Mouse (Mus musculus) T-helper 17 cell (primary cell): ENCODE data around the gene Hvcn1.
"Not testable (repeated sequence)": the region's sequence is repeated elsewhere in the genome, so short reads cannot be mapped to it uniquely, and the experiment has no call there.

ENCODE experiments used
- in situ Hi-C, 2 experiments: fragments of 300-600 bp; cut with MboI, MseI; formaldehyde crosslinking; loops; 1 replicate in 1 of 2; 2 replicates in 1 of 2; pipeline ENCODE4 v1.15.1; 2025; ENCODE audit warnings: high pct_unique_total_duplicates in 2 of 2

The Hvcn1 gene

DNA sequence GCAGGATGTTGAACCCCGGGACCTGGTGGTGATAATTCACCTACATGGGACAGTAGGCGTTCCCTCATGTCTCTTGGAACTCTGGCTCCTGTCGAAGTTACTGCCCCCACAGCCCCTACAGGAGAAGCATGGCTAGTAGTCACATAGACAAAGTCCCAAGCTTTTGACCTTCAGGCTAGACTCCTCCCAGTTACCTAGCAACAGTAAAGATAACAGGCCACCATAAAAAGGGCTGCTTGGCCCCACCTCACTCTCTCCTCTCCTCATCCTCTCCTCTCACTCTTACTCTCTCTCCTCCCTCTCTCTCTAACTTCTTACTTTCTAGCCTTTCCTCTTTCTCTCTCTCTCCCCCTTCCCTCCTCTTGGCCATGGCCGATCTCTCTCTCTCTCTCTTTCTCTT is 5.7 kb upstream of the Hvcn1 start:
- in situ Hi-C loops = loop anchor here in 1 of 2 experiments (10.0 kb wide), 1 partner anchor 556 kb away; no protein-coding TSS in a partner anchor

- in situ Hi-C loops = loop anchor here in 1 of 2 experiments (10.0 kb wide), 1 partner anchor 557 kb away; no protein-coding TSS in a partner anchor
Measured at GRCm38 (mm10) chr5:122201904-122202303, 4.7 kb upstream of the Hvcn1 start.

- in situ Hi-C loops = loop anchor here in 1 of 2 experiments (10.0 kb wide), 1 partner anchor 559 kb away; no protein-coding TSS in a partner anchor
Measured at GRCm38 (mm10) chr5:122204180-122204579, 2.4 kb upstream of the Hvcn1 start.

DNA sequence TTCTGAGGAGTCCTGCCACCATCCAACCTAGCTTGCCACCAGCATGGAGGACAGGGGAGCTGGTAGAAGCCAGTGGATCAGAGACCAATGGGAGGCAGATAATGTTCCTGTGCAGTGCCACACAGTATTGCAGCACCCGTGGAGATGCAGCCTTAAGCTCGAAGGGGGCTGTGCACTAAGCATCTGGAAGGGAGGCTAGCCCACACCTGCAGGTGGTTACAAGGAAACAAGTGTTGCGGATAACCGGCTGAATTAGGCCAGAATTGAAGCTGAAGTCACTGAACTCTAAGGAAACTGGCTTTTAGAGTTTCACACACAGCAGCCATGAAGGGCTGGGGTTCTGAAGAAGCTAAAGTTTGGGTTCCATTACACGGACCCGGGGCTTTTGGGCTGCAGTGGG is 2.3 kb downstream of the Hvcn1 start:
- in situ Hi-C loops = loop anchor here in 1 of 2 experiments (10.0 kb wide), 1 partner anchor 564 kb away; no protein-coding TSS in a partner anchor

- in situ Hi-C loops = loop anchor here in 1 of 2 experiments (10.0 kb wide), 1 partner anchor 565 kb away; no protein-coding TSS in a partner anchor
Measured at GRCm38 (mm10) chr5:122209591-122210368, 3.2 kb downstream of the Hvcn1 start.

- in situ Hi-C loops = no loop called here
Measured at GRCm38 (mm10) chr5:122210890-122211289, 4.3 kb downstream of the Hvcn1 start.

GRCm38 (mm10) chr5:122212125-122212524 is 5.5 kb downstream of the Hvcn1 start:
- in situ Hi-C loops = no loop called here

DNA sequence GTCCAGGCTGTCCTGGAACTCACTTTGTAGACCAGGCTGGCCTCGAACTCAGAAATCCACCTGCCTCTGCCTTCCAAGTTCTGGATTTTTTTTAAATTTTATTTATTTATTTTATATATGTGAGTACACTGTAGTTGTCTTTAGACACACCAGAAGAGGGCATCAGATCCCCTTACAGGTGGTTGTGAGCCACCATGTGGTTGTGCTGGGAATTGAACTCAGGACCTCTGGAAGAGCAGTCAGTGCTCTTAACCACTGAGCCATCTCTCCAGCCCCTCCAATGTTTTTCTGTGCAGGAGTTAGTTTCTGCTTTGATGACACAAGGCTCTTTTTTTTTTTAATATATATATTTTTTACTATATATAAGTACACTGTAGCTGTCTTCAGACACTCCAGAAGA is 6.2 kb downstream of the Hvcn1 start:
- in situ Hi-C loops = not testable (repeated sequence)

DNA sequence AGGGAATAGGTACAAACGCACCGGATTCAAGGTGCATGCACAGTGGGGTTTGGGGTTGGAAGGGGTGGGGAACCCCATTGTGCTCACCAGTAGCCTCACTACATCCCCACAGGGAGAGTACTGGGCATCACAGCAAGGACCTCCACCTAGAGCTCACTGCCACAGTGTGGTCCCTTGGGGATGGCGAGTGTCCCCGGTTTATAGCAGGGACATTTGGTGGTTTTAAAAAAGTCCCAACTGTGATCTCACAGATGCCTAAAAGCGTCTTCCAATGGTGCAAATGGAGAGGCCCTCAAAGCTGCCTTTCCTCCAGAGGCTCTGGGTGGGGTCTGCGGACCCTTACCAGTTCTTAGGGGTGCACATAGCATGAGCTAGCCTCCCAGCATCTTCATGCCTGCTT is 7.3 kb downstream of the Hvcn1 start:
- in situ Hi-C loops = no loop called here

- in situ Hi-C loops = no loop called here
Measured at GRCm38 (mm10) chr5:122217636-122218035, 11.0 kb downstream of the Hvcn1 start.

GRCm38 (mm10) chr5:122218109-122218905 is 11.7 kb downstream of the Hvcn1 start:
- in situ Hi-C loops = no loop called here

- in situ Hi-C loops = no loop called here
Measured at GRCm38 (mm10) chr5:122218928-122219327, 12.3 kb downstream of the Hvcn1 start.

GRCm38 (mm10) chr5:122219655-122220629 is 13.3 kb downstream of the Hvcn1 start:
- in situ Hi-C loops = no loop called here

- in situ Hi-C loops = no loop called here
Measured at GRCm38 (mm10) chr5:122221085-122221484, 14.5 kb downstream of the Hvcn1 start.

DNA sequence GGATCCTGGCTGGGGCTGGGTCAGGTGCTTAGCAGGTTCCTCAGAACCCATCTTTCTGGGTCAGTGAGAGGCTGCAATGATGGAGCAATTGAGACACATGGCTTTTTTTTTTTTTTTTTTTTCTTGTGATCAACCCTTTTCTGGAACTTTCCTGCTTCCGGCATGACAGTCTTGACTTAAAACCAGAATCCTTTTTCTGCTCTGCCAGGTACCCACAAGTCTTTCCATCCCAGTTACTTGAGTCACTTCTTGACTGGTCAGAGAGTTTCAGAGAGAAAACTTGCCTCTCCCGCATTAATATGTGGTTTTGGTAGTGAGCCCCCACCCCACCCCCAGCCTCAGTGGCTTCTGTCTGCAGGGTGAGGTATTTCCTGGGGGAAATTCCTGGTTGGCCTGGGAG is 17.7 kb downstream of the Hvcn1 start:
- in situ Hi-C loops = no loop called here

DNA sequence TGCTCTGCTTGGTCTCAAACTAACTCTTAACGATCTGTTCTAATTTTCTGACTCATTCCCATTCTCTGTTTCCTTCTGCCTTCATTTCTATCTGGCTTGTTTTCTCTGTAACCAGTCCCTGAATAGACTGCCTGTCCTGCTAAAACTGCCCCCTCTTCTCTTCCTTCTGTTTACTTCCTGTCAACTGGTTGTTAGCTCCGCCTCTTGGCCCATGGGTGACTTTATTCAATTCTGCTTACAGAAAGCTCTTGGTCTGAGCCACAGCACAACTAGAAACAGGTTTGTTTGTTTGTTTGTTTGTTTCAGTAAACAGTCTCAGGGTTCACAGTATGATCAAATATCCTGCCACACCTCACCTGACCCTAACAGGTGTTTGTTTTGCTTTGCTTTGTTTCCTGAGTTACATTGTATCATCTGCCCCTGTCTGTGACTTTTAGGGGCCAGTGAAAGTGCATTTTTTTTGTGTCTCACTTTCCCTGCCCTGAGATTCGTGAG is 21.7 kb downstream of the Hvcn1 start:
- in situ Hi-C loops = loop anchor here in 1 of 2 experiments (5.0 kb wide), 1 partner anchor 96 kb away; no protein-coding TSS in a partner anchor

DNA sequence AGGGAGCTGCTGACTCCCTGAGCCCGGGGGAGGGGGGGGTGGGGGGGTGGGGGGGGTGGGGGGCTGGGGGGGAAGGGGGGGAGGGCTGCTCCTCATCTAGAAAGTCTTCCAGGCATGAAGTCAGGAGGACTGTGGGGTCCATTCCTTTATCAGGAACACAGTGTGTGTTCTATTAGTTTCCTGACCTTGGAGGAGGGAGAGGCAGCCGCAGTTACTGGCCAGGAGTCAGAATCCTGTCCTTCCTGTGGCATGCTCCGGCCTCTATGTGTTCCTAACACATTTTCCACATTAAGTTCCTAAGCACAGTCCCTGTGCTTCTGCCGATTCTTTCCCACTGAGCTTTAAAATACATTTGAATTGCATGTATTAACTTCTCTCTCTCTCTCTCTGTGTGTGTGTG is 22.2 kb downstream of the Hvcn1 start:
- in situ Hi-C loops = loop anchor here in 1 of 2 experiments (5.0 kb wide), 1 partner anchor 96 kb away; no protein-coding TSS in a partner anchor

- in situ Hi-C loops = no loop called here
Measured at GRCm38 (mm10) chr5:122230816-122231215, 24.2 kb downstream of the Hvcn1 start.

- in situ Hi-C loops = no loop called here
Measured at GRCm38 (mm10) chr5:122231431-122231830, 24.8 kb downstream of the Hvcn1 start.

DNA sequence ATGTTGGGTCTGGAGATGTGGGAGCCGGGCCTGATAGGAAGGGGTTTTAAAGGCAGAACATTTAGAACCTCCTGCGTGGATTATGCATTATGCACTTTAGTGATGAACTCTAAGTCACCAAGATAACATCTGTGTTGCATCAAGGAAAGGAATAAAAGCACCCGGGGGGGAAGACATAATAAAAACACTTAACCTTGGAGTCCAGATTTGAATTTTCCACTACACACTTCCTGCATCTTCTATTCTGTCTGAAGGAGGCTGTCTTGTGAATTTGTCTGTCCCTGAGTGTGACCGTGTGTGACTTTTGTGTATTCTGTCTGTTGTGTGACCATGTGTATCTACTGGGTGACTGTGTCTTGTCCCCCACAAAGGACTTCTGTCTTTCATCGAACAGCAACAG is 25.4 kb downstream of the Hvcn1 start:
- in situ Hi-C loops = no loop called here

- in situ Hi-C loops = no loop called here
Measured at GRCm38 (mm10) chr5:122233077-122233581, 26.5 kb downstream of the Hvcn1 start.
